Mouse (Mus musculus) T-helper 17 cell (primary cell): ENCODE results near the gene Pex16.

Source experiments
- in situ Hi-C, 2 experiments: fragments of 300-600 bp; cut with MboI, MseI; formaldehyde crosslinking; loops; 1 replicate in 1 of 2; 2 replicates in 1 of 2; pipeline ENCODE4 v1.15.1; 2025; ENCODE audit warnings: high pct_unique_total_duplicates in 2 of 2

The Pex16 gene

GRCm38 (mm10) chr2:92374514-92374913, at the start of gene Pex16, which contains the start of gene Large2:
Gene Pex16 (plus strand): TSS chr2:92374676.
Gene Large2 (minus strand): TSS chr2:92374869.
- in situ Hi-C loops = loop anchor here (5.0 to 10.0 kb wide), 2 partner anchors 58 to 60 kb away; partner anchors contain the start of gene Cry2 (in 2 of the 2)

GRCm38 (mm10) chr2:92325676-92326075, 48.8 kb upstream of the Pex16 start:
- in situ Hi-C loops = loop anchor here in 1 of 2 experiments (5.0 kb wide), 1 partner anchor 33 kb away; no protein-coding TSS in a partner anchor

- in situ Hi-C loops = loop anchor here in 1 of 2 experiments (5.0 kb wide), 1 partner anchor 34 kb away; no protein-coding TSS in a partner anchor
These were observed 48.3 kb upstream of the Pex16 start for GRCm38 (mm10) chr2:92326221-92326620.

GRCm38 (mm10) chr2:92327601-92328000, 46.9 kb upstream of the Pex16 start:
- in situ Hi-C loops = loop anchor here in 1 of 2 experiments (5.0 kb wide), 1 partner anchor 35 kb away; no protein-coding TSS in a partner anchor

- in situ Hi-C loops = loop anchor here in 1 of 2 experiments (5.0 kb wide), 1 partner anchor 36 kb away; no protein-coding TSS in a partner anchor
These were observed 46.3 kb upstream of the Pex16 start for GRCm38 (mm10) chr2:92328206-92328605.

- in situ Hi-C loops = no loop called here
These were observed 43.6 kb upstream of the Pex16 start for GRCm38 (mm10) chr2:92330840-92331239.

- in situ Hi-C loops = no loop called here
These were observed 43.1 kb upstream of the Pex16 start for GRCm38 (mm10) chr2:92331410-92331809.

- in situ Hi-C loops = no loop called here
These were observed 42.6 kb upstream of the Pex16 start for GRCm38 (mm10) chr2:92331871-92332270.

- in situ Hi-C loops = no loop called here
These were observed 32.1 kb upstream of the Pex16 start for GRCm38 (mm10) chr2:92342418-92342817.

- in situ Hi-C loops = no loop called here
These were observed 27.3 kb upstream of the Pex16 start for GRCm38 (mm10) chr2:92347191-92347590.

GRCm38 (mm10) chr2:92349589-92350425, 24.7 kb upstream of the Pex16 start:
- in situ Hi-C loops = no loop called here

- in situ Hi-C loops = no loop called here
These were observed 23.8 kb upstream of the Pex16 start for GRCm38 (mm10) chr2:92350686-92351085.

GRCm38 (mm10) chr2:92353402-92353801, 21.1 kb upstream of the Pex16 start:
- in situ Hi-C loops = no loop called here

- in situ Hi-C loops = no loop called here
These were observed 20.3 kb upstream of the Pex16 start for GRCm38 (mm10) chr2:92354224-92354623.

- in situ Hi-C loops = no loop called here
These were observed 15.2 kb upstream of the Pex16 start for GRCm38 (mm10) chr2:92359301-92359700.

GRCm38 (mm10) chr2:92360186-92360823, 14.2 kb upstream of the Pex16 start:
- in situ Hi-C loops = no loop called here

- in situ Hi-C loops = no loop called here
These were observed 13.6 kb upstream of the Pex16 start for GRCm38 (mm10) chr2:92360893-92361292.

GRCm38 (mm10) chr2:92361795-92362194, 12.7 kb upstream of the Pex16 start:
- in situ Hi-C loops = no loop called here

- in situ Hi-C loops = no loop called here
These were observed 11.8 kb upstream of the Pex16 start for GRCm38 (mm10) chr2:92362571-92363228.

GRCm38 (mm10) chr2:92364086-92364485, 10.4 kb upstream of the Pex16 start:
- in situ Hi-C loops = no loop called here

GRCm38 (mm10) chr2:92365568-92365967, 8.9 kb upstream of the Pex16 start:
- in situ Hi-C loops = no loop called here
